Mouse (Mus musculus) Muller cell, postnatal 12 days (primary cell): ENCODE measurements at regions not wholly inside any gene's neighbourhood (a gene's known extent, or its start where the extent isn't known, plus 50 kb on each side); places are given as distances from the start of the nearest gene placed in this dataset.

ENCODE experiments used
- DNase-seq: peaks from one replicate; pipeline ENCODE4 v3.0.0-alpha.2; 2015; ENCODE audit errors: inconsistent ontology term

GRCm38 (mm10) chr4:58728641-58729040 is 58.9 kb downstream of the Olfr267 start:
- no peak for DNase-seq

- DNase-seq, result no peak
Measured at GRCm38 (mm10) chr4:58726424-58726823, 61.1 kb downstream of the Olfr267 start.

GRCm38 (mm10) chr4:58722772-58723171 is 64.7 kb downstream of the Olfr267 start:
- peak; percentile 16 for DNase-seq

GRCm38 (mm10) chr4:58720682-58721081 is 66.8 kb downstream of the Olfr267 start:
- DNase-seq, result no peak

GRCm38 (mm10) chr4:58716426-58716825 is 71.1 kb downstream of the Olfr267 start:
- no peak for DNase-seq

- no peak for DNase-seq
Measured at GRCm38 (mm10) chr4:58715846-58716245, 71.7 kb downstream of the Olfr267 start.

GRCm38 (mm10) chr4:58714221-58714620 is 73.3 kb downstream of the Olfr267 start:
- DNase-seq, result no peak

- DNase-seq, result no peak
Measured at GRCm38 (mm10) chr4:58712875-58713274, 74.6 kb downstream of the Olfr267 start.

- no peak for DNase-seq
Measured at GRCm38 (mm10) chr4:58712166-58712565, 75.3 kb downstream of the Olfr267 start.

- no peak for DNase-seq
Measured at GRCm38 (mm10) chr4:58699236-58699798, 88.2 kb downstream of the Olfr267 start.

- DNase-seq, result no peak
Measured at GRCm38 (mm10) chr4:58698828-58699227, 88.7 kb downstream of the Olfr267 start.

- no peak for DNase-seq
Measured at GRCm38 (mm10) chr4:58696684-58697083, 90.8 kb downstream of the Olfr267 start.

GRCm38 (mm10) chr4:58695281-58695680 is 92.2 kb downstream of the Olfr267 start:
- peak; percentile 11 for DNase-seq

- DNase-seq, result no peak
Measured at GRCm38 (mm10) chr4:58693018-58693417, 94.5 kb downstream of the Olfr267 start.

GRCm38 (mm10) chr4:58681926-58682325 is 105.6 kb downstream of the Olfr267 start:
- DNase-seq, result no peak

- no peak for DNase-seq
Measured at GRCm38 (mm10) chr4:58677701-58678385, 109.7 kb downstream of the Olfr267 start.

GRCm38 (mm10) chr4:58671406-58672035 is 116.0 kb downstream of the Olfr267 start:
- peak; percentile 7 for DNase-seq

GRCm38 (mm10) chr4:58670906-58671250 is 116.6 kb downstream of the Olfr267 start:
- no peak for DNase-seq

GRCm38 (mm10) chr4:58670107-58670905 is 116.6 kb upstream of the Lpar1 start:
- peak; percentile 79 for DNase-seq

- no peak for DNase-seq
Measured at GRCm38 (mm10) chr4:58668368-58669153, 114.9 kb upstream of the Lpar1 start.

- no peak for DNase-seq
Measured at GRCm38 (mm10) chr4:58663628-58664205, 110.0 kb upstream of the Lpar1 start.
